Mouse (Mus musculus): ENCODE measurements around the gene Fam163b.

Fam163b gene

DNA sequence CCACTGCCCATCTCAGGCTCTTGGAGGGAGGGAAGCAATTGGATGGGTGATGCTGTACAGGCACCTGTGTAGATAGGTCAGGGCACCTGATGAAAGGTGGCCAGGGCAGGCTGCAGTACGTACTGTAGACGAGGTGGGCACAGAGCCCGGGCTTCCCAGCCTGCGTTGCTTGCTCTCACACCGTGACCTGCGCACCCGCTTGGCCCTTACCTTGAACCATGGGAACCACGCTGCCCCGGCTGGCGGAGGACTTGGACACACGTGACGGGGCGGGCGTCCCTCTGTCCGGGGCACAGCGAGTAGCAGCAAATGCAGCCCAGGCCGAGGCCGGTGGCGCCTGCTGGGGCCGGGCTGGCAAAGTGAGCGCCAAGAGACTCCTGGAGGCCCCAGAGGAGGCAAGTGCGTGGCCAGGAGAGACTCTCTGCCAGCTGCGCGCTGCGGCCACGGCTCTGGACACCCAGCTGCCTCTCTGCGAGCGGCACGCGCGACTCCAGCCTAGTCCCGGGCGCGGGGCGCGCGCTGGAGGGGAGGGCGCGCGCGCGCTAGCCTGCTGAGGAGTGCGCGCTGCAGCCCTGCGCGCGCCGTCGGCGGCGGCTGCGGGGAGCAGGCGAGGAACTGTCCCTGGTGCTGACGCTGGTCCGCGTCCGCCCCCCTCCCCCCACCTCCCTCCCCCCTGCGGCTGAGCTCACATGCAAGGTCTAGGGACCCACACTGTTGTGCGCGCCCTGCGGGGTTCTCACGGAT lies at the start of gene Fam163b:
Gene Fam163b (minus strand): TSS at position 542 of the 744 bp plus-strand sequence.
- peak; percentile 12 for DNase-seq (ENCODE audit: low spot score)

DNA sequence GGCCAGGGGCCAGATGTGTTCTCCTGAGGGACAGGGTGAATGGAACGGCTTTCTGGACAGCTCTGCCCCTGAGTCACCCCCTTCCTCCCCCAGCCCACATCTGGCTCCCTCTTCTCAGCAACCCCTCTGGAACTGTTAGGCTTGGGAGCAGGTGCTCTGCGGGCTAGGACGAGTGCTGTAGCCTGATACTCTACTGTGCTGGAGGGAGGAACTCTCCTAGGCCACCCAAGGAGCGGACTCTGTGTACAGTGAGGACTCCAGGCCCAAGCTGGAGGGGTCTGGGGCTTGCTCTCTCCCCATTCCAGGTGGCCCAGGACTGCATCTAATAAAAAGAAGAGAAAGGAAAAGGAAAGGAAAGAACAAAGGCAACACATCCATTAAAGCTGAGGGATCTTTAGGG lies 47.7 kb upstream of the Fam163b start:
- DNase-seq (ENCODE audit: low spot score) = no peak

DNA sequence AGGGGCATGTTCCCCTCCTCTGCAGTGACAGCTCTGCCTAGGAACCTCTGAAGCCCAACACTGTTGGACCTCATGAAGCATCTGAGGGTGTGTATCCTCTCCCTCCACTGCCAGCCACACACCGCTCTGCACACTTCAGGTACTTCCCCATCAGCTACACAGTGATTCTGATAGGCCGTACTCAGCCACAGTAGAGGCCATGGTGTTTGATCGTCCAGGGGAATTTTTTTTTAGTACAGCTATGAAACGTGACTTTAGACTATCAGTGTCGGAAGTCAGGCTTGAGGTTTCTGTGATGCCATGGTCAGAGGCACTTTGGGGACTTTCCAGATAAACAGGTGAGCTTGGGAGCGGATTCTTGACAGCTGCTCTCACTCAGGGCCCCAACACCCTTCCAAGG lies 45.2 kb upstream of the Fam163b start:
- no peak for DNase-seq (ENCODE audit: low spot score)

GRCm38 (mm10) chr2:27183734-27184133 lies 41.4 kb upstream of the Fam163b start:
- no peak for DNase-seq (ENCODE audit: low spot score)

DNA sequence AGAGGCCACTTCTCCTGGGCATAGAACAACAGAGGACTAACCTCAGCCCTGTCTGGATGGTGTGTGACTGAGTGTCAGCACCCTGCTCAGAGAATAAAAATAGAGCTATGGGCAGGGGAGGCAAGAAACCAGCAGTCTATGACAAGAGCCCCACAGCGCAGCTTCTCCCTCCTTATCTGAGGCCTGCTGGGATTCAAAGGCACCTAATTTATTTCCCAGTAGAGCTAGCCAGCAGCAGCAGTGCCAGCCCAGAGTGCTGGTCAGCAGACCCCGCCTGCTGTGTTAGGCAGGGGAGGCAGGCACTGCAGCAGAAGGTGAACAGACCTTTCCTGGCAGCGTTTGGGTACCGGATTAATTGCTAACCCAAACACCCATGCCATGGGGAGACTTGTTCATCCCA lies 39.6 kb upstream of the Fam163b start:
- DNase-seq (ENCODE audit: low spot score) = no peak

GRCm38 (mm10) chr2:27179101-27179500 lies 36.8 kb upstream of the Fam163b start:
- DNase-seq (ENCODE audit: low spot score) = no peak

DNA sequence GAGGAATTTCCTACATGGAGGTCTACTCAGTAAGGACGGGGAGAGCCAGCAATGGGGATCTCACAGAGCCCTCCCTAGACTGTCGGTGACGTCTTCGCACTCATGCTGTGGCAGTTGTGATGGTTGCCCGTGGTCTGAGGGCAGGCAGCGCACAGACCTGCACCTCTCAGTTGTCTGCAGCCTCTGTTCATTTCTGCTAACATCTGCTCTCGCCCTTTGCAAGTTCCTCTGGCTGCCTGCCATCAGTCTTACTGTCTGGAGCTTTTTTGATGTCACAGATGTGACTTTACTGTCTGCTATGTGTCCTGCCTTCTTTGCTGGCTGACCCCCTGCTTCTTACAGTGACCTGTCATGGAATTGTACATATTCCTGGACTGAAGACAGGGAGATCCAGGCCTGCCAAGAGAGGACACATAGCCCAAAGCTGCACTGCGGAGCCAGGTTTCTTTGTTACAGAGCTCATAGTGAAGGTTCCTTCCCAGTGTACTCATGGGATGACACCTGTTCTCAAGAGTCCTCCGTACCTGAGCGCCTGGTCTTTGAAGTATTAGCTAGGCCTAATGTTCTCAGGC lies 33.5 kb upstream of the Fam163b start:
- DNase-seq (ENCODE audit: low spot score) = peak; percentile 32

DNA sequence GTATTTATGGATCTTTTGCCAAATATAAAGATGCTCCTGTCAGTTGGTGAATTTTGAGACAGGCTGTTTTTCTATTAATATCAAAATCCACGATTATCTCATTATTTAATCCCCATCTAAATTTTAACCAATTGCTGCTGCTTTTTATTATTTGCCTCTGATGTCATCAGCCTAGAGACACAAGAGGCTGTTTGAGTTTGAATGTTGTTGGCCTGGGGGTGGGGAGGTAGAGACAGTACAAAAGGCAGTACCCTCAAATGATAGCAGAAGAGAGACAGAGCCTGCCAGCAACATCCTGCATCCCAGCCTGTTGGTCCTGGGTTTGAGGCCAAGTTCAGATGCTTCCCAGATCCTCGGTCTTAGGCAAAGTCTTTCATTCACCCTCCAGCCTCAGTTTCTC lies 32.0 kb upstream of the Fam163b start:
- no peak for DNase-seq (ENCODE audit: low spot score)

DNA sequence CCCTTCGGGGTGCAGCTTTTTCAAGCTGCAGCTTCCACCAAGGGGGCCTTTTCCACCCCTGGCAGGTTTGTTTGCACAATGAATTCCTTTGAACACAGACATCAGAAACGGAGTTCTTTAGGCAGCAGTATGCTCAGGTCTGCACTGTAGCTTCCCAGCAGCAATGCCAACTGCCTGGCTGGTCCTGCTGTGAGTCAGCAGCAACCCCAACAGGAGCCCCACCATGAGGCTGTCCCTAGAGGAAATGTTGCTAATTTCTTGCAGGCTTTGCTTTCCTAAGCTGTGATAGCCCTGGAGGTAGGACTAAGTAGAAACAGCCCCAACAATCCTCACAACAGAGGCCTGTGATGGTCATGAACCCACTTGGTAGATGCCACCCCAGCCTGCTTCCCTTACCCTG lies 24.7 kb upstream of the Fam163b start:
- DNase-seq (ENCODE audit: low spot score) = no peak

DNA sequence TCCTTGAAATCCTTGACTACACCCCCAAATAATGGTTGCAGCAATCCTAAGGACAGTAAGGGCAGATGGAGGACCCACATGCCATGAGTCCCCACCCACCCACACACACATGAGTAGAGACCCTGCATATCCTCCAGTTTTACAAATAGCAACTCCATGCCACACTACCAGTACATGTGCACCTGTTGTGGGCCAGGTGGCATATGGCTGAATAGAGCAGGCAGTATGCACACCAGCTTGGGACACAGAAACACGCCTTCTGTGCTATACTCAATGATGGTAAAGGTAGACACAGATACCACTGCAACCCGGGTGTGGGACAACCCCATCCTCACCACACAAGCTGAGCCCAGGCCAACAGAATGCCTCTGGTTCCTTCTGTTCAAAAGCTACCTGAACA lies 23.8 kb upstream of the Fam163b start:
- DNase-seq (ENCODE audit: low spot score) = no peak

DNA sequence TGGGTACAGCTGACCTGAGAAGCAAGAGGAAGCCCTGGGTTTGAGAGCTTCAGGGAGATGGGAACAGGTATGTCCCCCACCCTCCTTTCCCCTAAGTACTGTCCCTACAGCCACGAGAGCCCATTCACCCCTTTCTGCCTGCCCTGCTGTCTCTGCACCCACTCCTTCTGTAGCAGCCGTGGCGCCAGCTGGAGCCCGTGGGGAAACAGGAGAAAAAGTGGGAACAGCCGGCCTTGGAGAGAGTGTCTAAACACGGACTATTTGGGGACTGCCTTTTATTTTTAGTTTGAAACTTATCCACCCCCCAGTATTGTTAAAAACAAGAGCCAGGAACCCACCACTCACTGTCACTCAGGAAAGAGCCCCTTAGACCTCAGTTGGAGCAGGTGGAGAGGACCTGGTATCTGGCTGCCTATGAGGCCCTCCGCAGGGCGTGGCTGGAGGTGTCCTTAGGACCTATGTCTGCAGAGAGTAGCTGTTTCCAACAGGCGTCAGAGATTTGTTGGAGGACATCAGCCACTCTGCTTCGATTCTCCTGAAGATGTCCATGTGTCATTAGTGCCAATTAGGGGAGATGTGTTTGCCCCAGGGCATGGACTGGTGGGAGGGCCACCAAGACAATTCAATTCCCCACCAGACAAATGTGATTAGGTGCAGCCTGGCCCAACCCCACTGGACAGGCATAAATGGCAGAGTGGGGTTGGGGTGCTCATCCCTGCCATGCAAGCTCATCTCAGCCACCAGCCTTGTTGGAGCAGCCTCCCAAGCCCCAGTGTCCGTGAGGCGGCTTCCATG lies 22.7 kb upstream of the Fam163b start, which contains the start of gene Dbh:
Gene Dbh (plus strand): TSS at position 438 of the 795 bp plus-strand sequence.
- DNase-seq (ENCODE audit: low spot score) = no peak

GRCm38 (mm10) chr2:27163851-27164250 lies 21.6 kb upstream of the Fam163b start:
- no peak for DNase-seq (ENCODE audit: low spot score)

DNA sequence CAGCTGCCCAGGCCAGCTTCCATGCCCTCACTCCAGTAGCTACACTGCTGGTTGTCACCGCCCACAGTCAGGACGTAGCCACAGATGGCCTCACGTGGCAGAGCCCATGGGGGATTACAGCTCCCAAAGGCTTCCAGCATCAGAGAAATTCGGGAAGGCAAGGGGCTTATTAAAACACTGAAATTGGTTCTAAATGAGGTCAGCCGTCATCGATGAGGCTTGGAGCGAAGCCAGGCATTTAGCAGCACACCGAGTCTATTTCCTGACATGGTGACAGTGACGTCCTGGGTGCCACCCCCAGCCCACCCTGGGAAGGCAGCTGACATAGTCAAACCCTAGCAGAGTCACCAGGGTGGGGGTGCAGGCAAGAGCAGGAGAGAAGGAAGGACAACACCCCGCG lies 20.4 kb upstream of the Fam163b start:
- no peak for DNase-seq (ENCODE audit: low spot score)

DNA sequence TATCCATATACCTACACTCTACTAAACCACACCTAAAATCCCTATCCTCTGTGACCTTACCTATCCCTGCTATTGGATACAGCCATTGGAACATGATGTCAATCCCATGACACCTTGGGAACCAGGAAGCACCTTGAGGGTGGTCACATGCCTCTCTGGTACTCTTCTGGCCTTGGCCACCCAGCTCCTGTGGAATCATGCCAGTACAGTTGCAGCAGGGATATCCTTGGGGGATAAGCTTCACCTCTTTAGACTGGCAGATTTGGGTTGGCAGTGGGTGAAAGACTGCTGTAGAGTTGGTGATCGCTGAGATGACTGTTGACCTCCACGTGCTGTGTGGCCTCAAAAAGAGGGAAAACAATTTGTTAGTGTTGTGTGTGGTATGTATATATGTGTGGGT lies 19.2 kb upstream of the Fam163b start:
- DNase-seq (ENCODE audit: low spot score) = no peak

- DNase-seq (ENCODE audit: low spot score) = no peak
These were observed 14.3 kb upstream of the Fam163b start for GRCm38 (mm10) chr2:27156596-27156995.

DNA sequence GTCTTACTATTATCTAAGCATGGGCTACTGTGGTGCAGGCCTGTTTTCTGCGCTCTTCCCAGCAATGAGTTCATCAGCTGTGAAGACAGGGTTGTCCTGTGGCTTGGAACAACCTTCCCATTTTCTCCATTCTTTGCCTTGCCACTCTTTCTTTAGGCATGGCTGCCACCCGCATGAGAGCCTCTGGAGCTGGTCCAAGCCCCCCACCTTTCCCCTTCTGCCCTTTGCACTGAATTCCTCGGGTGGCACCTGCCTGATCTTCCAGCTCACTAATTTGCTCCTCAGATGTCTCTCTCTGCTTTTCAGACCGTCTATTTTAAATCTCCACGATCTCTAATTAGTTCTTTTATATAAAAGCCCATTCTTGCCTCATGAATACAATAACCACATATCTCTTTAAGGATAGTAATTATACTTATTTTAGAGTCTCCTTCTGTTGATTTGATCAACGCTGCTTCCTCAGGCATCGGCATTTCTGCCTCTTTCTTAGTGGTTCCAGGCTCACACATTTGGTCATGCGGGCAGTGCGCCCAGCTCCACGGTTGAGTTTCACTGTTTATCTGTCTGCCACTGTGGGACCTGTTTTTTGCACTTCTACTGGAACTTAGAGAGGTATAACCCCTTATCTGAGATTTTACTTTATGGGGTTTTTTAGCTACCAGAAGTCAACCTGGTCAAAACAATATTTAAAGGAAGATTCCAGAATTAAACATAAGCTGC lies 12.3 kb upstream of the Fam163b start:
- no peak for DNase-seq (ENCODE audit: low spot score)

GRCm38 (mm10) chr2:27149457-27149856 lies 7.2 kb upstream of the Fam163b start:
- DNase-seq (ENCODE audit: low spot score) = no peak

DNA sequence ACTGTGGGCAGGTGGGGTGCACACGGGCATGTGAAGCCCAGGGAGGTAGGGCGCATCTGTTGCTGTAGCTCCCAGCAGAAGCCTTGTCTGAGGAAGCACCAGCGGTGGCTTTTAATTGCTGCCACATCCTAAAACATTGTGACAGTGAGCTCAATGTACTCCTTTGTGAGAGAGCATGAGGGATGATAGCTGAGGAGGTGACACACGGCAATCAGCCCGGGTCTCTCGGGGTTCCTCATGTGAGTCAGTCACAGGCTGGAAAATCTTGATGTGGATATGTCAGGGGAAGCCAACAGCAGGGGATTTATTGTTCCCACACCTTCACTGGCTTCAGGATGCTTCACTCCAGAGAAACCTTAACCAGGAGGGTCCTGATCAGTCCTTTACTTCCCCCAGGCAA lies 4.5 kb upstream of the Fam163b start:
- no peak for DNase-seq (ENCODE audit: low spot score)

- no peak for DNase-seq (ENCODE audit: low spot score)
These were observed 2.7 kb upstream of the Fam163b start for GRCm38 (mm10) chr2:27144957-27145356.

- DNase-seq (ENCODE audit: low spot score) = no peak
These were observed 3.9 kb downstream of the Fam163b start for GRCm38 (mm10) chr2:27138356-27138755.

- DNase-seq (ENCODE audit: low spot score) = no peak
These were observed 5.5 kb downstream of the Fam163b start for GRCm38 (mm10) chr2:27136789-27137188.

- DNase-seq (ENCODE audit: low spot score) = no peak
These were observed 6.0 kb downstream of the Fam163b start for GRCm38 (mm10) chr2:27136336-27136735.
